Mouse (Mus musculus): Measurements from ENCODE around the gene Isyna1. TPM values are rescaled to one million over a fixed set of nuclear protein-coding genes. Genes with fewer than 3 reads are reported as not detected.
A peak's percentile ranks its signal among the peaks of the same experiment; 100 is the strongest.

Isyna1 gene
- polyA plus RNA-seq, 1 experiment, result 102 TPM

GRCm38 (mm10) chr8:70615281-70615680 lies 21.1 kb downstream of the Isyna1 start:
- 77% methylated on average over 8 of the region's 8 CpGs for WGBS
- Histone ChIP-seq H3K4me3 (replicated peaks; ENCODE audit: extremely low read depth, low read depth, low read length) (no peak overlapping the region), H3K4me1 (ENCODE audit: control insufficient read depth, insufficient read depth, low read length) (peaks cover 7% of the 10 kb centered on the region)
- no peak for DNase-seq
- TF ChIP-seq CTCF (IDR thresholded peaks at IDR 0.05; ENCODE audit: insufficient read depth, low read length) (no peak), POLR2A (IDR thresholded peaks at IDR 0.05; ENCODE audit: borderline replicate concordance, extremely low read depth, low read depth, low read length) (no peak)

GRCm38 (mm10) chr8:70615894-70616293 lies 21.7 kb downstream of the Isyna1 start, which contains the start of gene Lrrc25:
Gene Lrrc25, plus strand, starts transcription at chr8:70616155.
- peak within 1 kb of the TSS; percentile 25 for H3K4me3 ChIP-seq (replicated peaks; ENCODE audit: extremely low read depth, low read depth, low read length)
- 63% methylated on average over 3 of the region's 3 CpGs for WGBS
- TF ChIP-seq POLR2A (IDR thresholded peaks at IDR 0.05; ENCODE audit: borderline replicate concordance, extremely low read depth, low read depth, low read length) (no peak), CTCF (IDR thresholded peaks at IDR 0.05; ENCODE audit: insufficient read depth, low read length) (no peak)
- peaks cover 3% of the 10 kb centered on the region; the same call in 1 of the 2 replicates for H3K4me1 ChIP-seq (ENCODE audit: control insufficient read depth, insufficient read depth, low read length)
- no peak for DNase-seq

GRCm38 (mm10) chr8:70616645-70617044 lies 22.5 kb downstream of the Isyna1 start:
- DNase-seq, result no peak
- Histone ChIP-seq H3K4me1 (ENCODE audit: control insufficient read depth, insufficient read depth, low read length) (peaks cover 1% of the 10 kb centered on the region; the same call in 1 of the 2 replicates), H3K4me3 (replicated peaks; ENCODE audit: extremely low read depth, low read depth, low read length) (peak overlapping the region; percentile 25)
- WGBS, result 39% methylated on average over 11 of the region's 11 CpGs
- TF ChIP-seq POLR2A (IDR thresholded peaks at IDR 0.05; ENCODE audit: borderline replicate concordance, extremely low read depth, low read depth, low read length) (no peak), CTCF (IDR thresholded peaks at IDR 0.05; ENCODE audit: insufficient read depth, low read length) (no peak)

- Histone ChIP-seq H3K4me1 (ENCODE audit: control insufficient read depth, insufficient read depth, low read length) (no peaks in the 10 kb centered on the region), H3K4me3 (replicated peaks; ENCODE audit: extremely low read depth, low read depth, low read length) (peak overlapping the region; percentile 16)
- DNase-seq, result no peak
- TF ChIP-seq POLR2A (IDR thresholded peaks at IDR 0.05; ENCODE audit: borderline replicate concordance, extremely low read depth, low read depth, low read length) (no peak), CTCF (IDR thresholded peaks at IDR 0.05; ENCODE audit: insufficient read depth, low read length) (no peak)
- WGBS, result 76% methylated on average over 11 of the region's 11 CpGs
These were observed 23.8 kb downstream of the Isyna1 start for GRCm38 (mm10) chr8:70617985-70618384.

GRCm38 (mm10) chr8:70618888-70619334 lies 24.7 kb downstream of the Isyna1 start:
- no peak overlapping the region for H3K4me3 ChIP-seq (replicated peaks; ENCODE audit: extremely low read depth, low read depth, low read length)
- no peak for DNase-seq
- WGBS, result 24% methylated on average over 9 of the region's 9 CpGs

GRCm38 (mm10) chr8:70622220-70622619 lies 28.0 kb downstream of the Isyna1 start:
- TF ChIP-seq CTCF (IDR thresholded peaks at IDR 0.05; ENCODE audit: insufficient read depth, low read length), result no peak
- TF ChIP-seq POLR2A (IDR thresholded peaks at IDR 0.05; ENCODE audit: borderline replicate concordance, extremely low read depth, low read depth, low read length), result no peak
- no peak overlapping the region for H3K4me3 ChIP-seq (replicated peaks; ENCODE audit: extremely low read depth, low read depth, low read length)
- WGBS, result 57% methylated on average over 3 of the region's 3 CpGs
- no peaks in the 10 kb centered on the region for H3K4me1 ChIP-seq (ENCODE audit: control insufficient read depth, insufficient read depth, low read length)
- no peak for DNase-seq

More at GRCm38 (mm10) chr8:70618888-70619334, 24.7 kb downstream of the Isyna1 start:
- no peaks in the 10 kb centered on the region for H3K4me1 ChIP-seq (ENCODE audit: control insufficient read depth, insufficient read depth, low read length)
- TF ChIP-seq CTCF (IDR thresholded peaks at IDR 0.05; ENCODE audit: insufficient read depth, low read length) (no peak), POLR2A (IDR thresholded peaks at IDR 0.05; ENCODE audit: borderline replicate concordance, extremely low read depth, low read depth, low read length) (no peak)

- Histone ChIP-seq H3K4me3 (replicated peaks; ENCODE audit: extremely low read depth, low read depth, low read length) (no peak overlapping the region), H3K4me1 (ENCODE audit: control insufficient read depth, insufficient read depth, low read length) (peaks cover 2% of the 10 kb centered on the region)
- no peak for DNase-seq
- TF ChIP-seq POLR2A (IDR thresholded peaks at IDR 0.05; ENCODE audit: borderline replicate concordance, extremely low read depth, low read depth, low read length), result no peak
- TF ChIP-seq CTCF (IDR thresholded peaks at IDR 0.05; ENCODE audit: insufficient read depth, low read length), result peak; percentile 64
- WGBS, result 5% methylated on average over 5 of the region's 5 CpGs
These were observed 30.9 kb downstream of the Isyna1 start for GRCm38 (mm10) chr8:70625104-70625503.

GRCm38 (mm10) chr8:70627041-70627440 lies 32.9 kb downstream of the Isyna1 start:
- TF ChIP-seq POLR2A (IDR thresholded peaks at IDR 0.05; ENCODE audit: borderline replicate concordance, extremely low read depth, low read depth, low read length) (no peak), CTCF (IDR thresholded peaks at IDR 0.05; ENCODE audit: insufficient read depth, low read length) (no peak)
- no peak for DNase-seq
- WGBS, result 70% methylated on average over 5 of the region's 5 CpGs
- Histone ChIP-seq H3K4me3 (replicated peaks; ENCODE audit: extremely low read depth, low read depth, low read length) (no peak overlapping the region), H3K4me1 (ENCODE audit: control insufficient read depth, insufficient read depth, low read length) (peaks cover 5% of the 10 kb centered on the region)

- no peak for DNase-seq
- H3K4me1 ChIP-seq (ENCODE audit: control insufficient read depth, insufficient read depth, low read length), result peaks cover 7% of the 10 kb centered on the region
- no peak for TF ChIP-seq POLR2A (IDR thresholded peaks at IDR 0.05; ENCODE audit: borderline replicate concordance, extremely low read depth, low read depth, low read length)
- no peak for TF ChIP-seq CTCF (IDR thresholded peaks at IDR 0.05; ENCODE audit: insufficient read depth, low read length)
- WGBS, result 57% methylated on average over 7 of the region's 7 CpGs
- H3K4me3 ChIP-seq (replicated peaks; ENCODE audit: extremely low read depth, low read depth, low read length), result no peak overlapping the region
These were observed 34.9 kb downstream of the Isyna1 start for GRCm38 (mm10) chr8:70628986-70629490.
